Mouse (Mus musculus): ENCODE results near the gene Mindy4. TPM values are rescaled to one million over a fixed set of nuclear protein-coding genes. Genes with fewer than 3 reads are reported as not detected.
A peak's percentile ranks its signal among the peaks of the same experiment; 100 is the strongest.

Mindy4 gene
- total and polyA plus RNA-seq, 3 experiments: 0.23 to 1.6 TPM; not detected in 1

- Histone ChIP-seq H3K9ac (ENCODE audit: control insufficient read depth, low read depth, low read length, poor library complexity, severe bottlenecking) (no peak overlapping the region), H3K4me1 (ENCODE audit: control insufficient read depth in 1 of 2, insufficient read depth in 2 of 2, low read length in 2 of 2) (peaks cover 2 to 13% of the 10 kb centered on the region in 2 experiments)
- no peak for TF ChIP-seq NRF1 (IDR thresholded peaks at IDR 0.05; ENCODE audit: insufficient read depth, low read depth, low read length, poor library complexity, severe bottlenecking)
- no peak for TF ChIP-seq CTCF (IDR thresholded peaks at IDR 0.05 in 2 of 3, conservative IDR thresholded peaks at IDR 0.05 in 1 of 3; ENCODE audit: control insufficient read depth in 1 of 3, insufficient read depth in 1 of 3, low read depth in 2 of 3, low read length in 3 of 3, poor library complexity in 1 of 3, severe bottlenecking in 1 of 3)
- no peak for TF ChIP-seq SMC3 (IDR thresholded peaks at IDR 0.05; ENCODE audit: low read depth, low read length)
- TF ChIP-seq GABPA (IDR thresholded peaks at IDR 0.05; ENCODE audit: low read depth, low read length): no peak
- TF ChIP-seq RAD21 (IDR thresholded peaks at IDR 0.05; ENCODE audit: low read depth, low read length): no peak
- no peak for TF ChIP-seq GATA1 (IDR thresholded peaks at IDR 0.05; ENCODE audit: low read depth, low read length)
- no peak for TF ChIP-seq UBTF (IDR thresholded peaks at IDR 0.05; ENCODE audit: borderline replicate concordance, insufficient read depth, low read depth, low read length)
- no peak for TF ChIP-seq SIN3A (IDR thresholded peaks at IDR 0.05; ENCODE audit: low read length)
- TF ChIP-seq KAT2A (conservative IDR thresholded peaks at IDR 0.05; ENCODE audit: low read depth, low read length): no peak
- TF ChIP-seq MEF2A (IDR thresholded peaks at IDR 0.05; ENCODE audit: extremely low read depth, insufficient replicate concordance, low read depth, low read length, poor library complexity, severe bottlenecking): no peak
- no peak for TF ChIP-seq ZNF384 (IDR thresholded peaks at IDR 0.05; ENCODE audit: low read depth, low read length)
- no peak for TF ChIP-seq MXI1 (IDR thresholded peaks at IDR 0.05; ENCODE audit: low read depth, low read length)
- no peak for TF ChIP-seq TCF12 (IDR thresholded peaks at IDR 0.05; ENCODE audit: low read depth, low read length)
- TF ChIP-seq HCFC1 (IDR thresholded peaks at IDR 0.05; ENCODE audit: low read depth, low read length): no peak
- no peak for TF ChIP-seq MAZ (IDR thresholded peaks at IDR 0.05; ENCODE audit: low read depth, low read length)
- TF ChIP-seq ZMIZ1 (IDR thresholded peaks at IDR 0.05; ENCODE audit: low read depth, low read length): no peak
- no peak for TF ChIP-seq TBP (IDR thresholded peaks at IDR 0.05; ENCODE audit: low read depth, low read length)
- no peak for TF ChIP-seq BHLHE40 (IDR thresholded peaks at IDR 0.05; ENCODE audit: borderline replicate concordance, low read depth, low read length)
Observed at GRCm38 (mm10) chr6:55356976-55357635, 153.9 kb downstream of the Mindy4 start.

GRCm38 (mm10) chr6:55357636-55358031 is 154.5 kb downstream of the Mindy4 start:
- H3K79me2 ChIP-seq (ENCODE audit: control insufficient read depth, insufficient read depth, low read length, poor library complexity): no peaks in the 10 kb centered on the region
- no peaks in the 10 kb centered on the region for H3K9me3 ChIP-seq (replicated peaks; ENCODE audit: insufficient read depth, low read length)
- H3K27ac ChIP-seq (ENCODE audit: control insufficient read depth, low read depth, low read length): no peak overlapping the region

More at GRCm38 (mm10) chr6:55356976-55357635, 153.9 kb downstream of the Mindy4 start:
- Histone ChIP-seq H3K79me2 (ENCODE audit: control insufficient read depth, insufficient read depth, low read length, poor library complexity) (no peaks in the 10 kb centered on the region), H3K9me3 (replicated peaks; ENCODE audit: insufficient read depth, low read length) (no peaks in the 10 kb centered on the region), H3K4me3 (ENCODE audit: control insufficient read depth in 1 of 2, insufficient read depth in 1 of 2, low read depth in 2 of 2, low read length in 2 of 2) (no peak overlapping the region), H3K36me3 (ENCODE audit: control insufficient read depth in 1 of 2, insufficient read depth in 2 of 2, low read length in 2 of 2) (peaks cover 0 to 3% of the 10 kb centered on the region in 2 experiments; a peak in 2 of 4 replicates), H3K27me3 (ENCODE audit: control insufficient read depth in 1 of 2, insufficient read depth in 2 of 2, low read length in 2 of 2) (no peaks in the 10 kb centered on the region), H3K27ac (ENCODE audit: control insufficient read depth, low read depth, low read length) (no peak overlapping the region)
- no peak for DNase-seq (ENCODE audit: low read depth, low spot score)

More at GRCm38 (mm10) chr6:55357636-55358031, 154.5 kb downstream of the Mindy4 start:
- H3K9ac ChIP-seq (ENCODE audit: control insufficient read depth, low read depth, low read length, poor library complexity, severe bottlenecking): no peak overlapping the region
- DNase-seq (ENCODE audit: low read depth, low spot score): peak; percentile 23
- peaks cover 2 to 13% of the 10 kb centered on the region in 2 experiments for H3K4me1 ChIP-seq (ENCODE audit: control insufficient read depth in 1 of 2, insufficient read depth in 2 of 2, low read length in 2 of 2)
- no peaks in the 10 kb centered on the region for H3K27me3 ChIP-seq (ENCODE audit: control insufficient read depth in 1 of 2, insufficient read depth in 2 of 2, low read length in 2 of 2)
- H3K4me3 ChIP-seq (ENCODE audit: control insufficient read depth in 1 of 2, insufficient read depth in 1 of 2, low read depth in 2 of 2, low read length in 2 of 2): no peak overlapping the region
- TF ChIP-seq E2F4 (IDR thresholded peaks at IDR 0.05; ENCODE audit: borderline replicate concordance, low read depth, low read length): no peak
- TF ChIP-seq TBP (IDR thresholded peaks at IDR 0.05; ENCODE audit: low read depth, low read length): no peak
- no peak for TF ChIP-seq POLR2AphosphoS5 (IDR thresholded peaks at IDR 0.05; ENCODE audit: borderline replicate concordance, low read depth, low read length)
- TF ChIP-seq MYC (IDR thresholded peaks at IDR 0.05; ENCODE audit: low read depth, low read length): no peak
- TF ChIP-seq ZMIZ1 (IDR thresholded peaks at IDR 0.05; ENCODE audit: low read depth, low read length): no peak
- no peak for TF ChIP-seq ZC3H11A (IDR thresholded peaks at IDR 0.05; ENCODE audit: low read depth, low read length)
- TF ChIP-seq POLR2AphosphoS2 (IDR thresholded peaks at IDR 0.05; ENCODE audit: low read length): no peak
- TF ChIP-seq CHD2 (IDR thresholded peaks at IDR 0.05; ENCODE audit: low read length): no peak
- no peak for TF ChIP-seq GATA1 (IDR thresholded peaks at IDR 0.05; ENCODE audit: low read depth, low read length)
- TF ChIP-seq MAZ (IDR thresholded peaks at IDR 0.05; ENCODE audit: low read depth, low read length): no peak
- TF ChIP-seq SMC3 (IDR thresholded peaks at IDR 0.05; ENCODE audit: low read depth, low read length): no peak
- no peak for TF ChIP-seq CHD1 (IDR thresholded peaks at IDR 0.05; ENCODE audit: low read depth, low read length)
- no peak for TF ChIP-seq KAT2A (conservative IDR thresholded peaks at IDR 0.05; ENCODE audit: low read depth, low read length)
- TF ChIP-seq EP300 (IDR thresholded peaks at IDR 0.05; ENCODE audit: low read depth in 1 of 2, low read length in 2 of 2): no peak
- TF ChIP-seq MAFK (IDR thresholded peaks at IDR 0.05; ENCODE audit: borderline replicate concordance, low read depth, low read length): no peak
- no peak for TF ChIP-seq USF2 (IDR thresholded peaks at IDR 0.05; ENCODE audit: borderline replicate concordance in 1 of 2, insufficient read depth in 1 of 2, low read depth in 1 of 2, low read length in 2 of 2)
- TF ChIP-seq GABPA (IDR thresholded peaks at IDR 0.05; ENCODE audit: low read depth, low read length): no peak
- no peak for TF ChIP-seq ELF1 (IDR thresholded peaks at IDR 0.05; ENCODE audit: low read depth, low read length)
- peaks cover 0 to 3% of the 10 kb centered on the region in 2 experiments; a peak in 2 of 4 replicates for H3K36me3 ChIP-seq (ENCODE audit: control insufficient read depth in 1 of 2, insufficient read depth in 2 of 2, low read length in 2 of 2)

All from MEL (cell line).